Mouse (Mus musculus) urinary bladder, postnatal 25 days (tissue): ENCODE results near the gene Vmn1r132.
"Not testable (repeated sequence)": the region's sequence is repeated elsewhere in the genome, so short reads cannot be mapped to it uniquely, and the experiment has no call there.

ENCODE experiments used
- DNase-seq: peaks from one replicate; pipeline ENCODE4 v3.0.0; 2022; ENCODE audit warnings: low spot score

Gene Vmn1r132

GRCm38 (mm10) chr7:21613792-21614191 lies at the start of gene Vmn1r132:
Gene Vmn1r132, plus strand, starts transcription at chr7:21614092.
- not testable (repeated sequence) for DNase-seq
